In the genomic region with DNA sequence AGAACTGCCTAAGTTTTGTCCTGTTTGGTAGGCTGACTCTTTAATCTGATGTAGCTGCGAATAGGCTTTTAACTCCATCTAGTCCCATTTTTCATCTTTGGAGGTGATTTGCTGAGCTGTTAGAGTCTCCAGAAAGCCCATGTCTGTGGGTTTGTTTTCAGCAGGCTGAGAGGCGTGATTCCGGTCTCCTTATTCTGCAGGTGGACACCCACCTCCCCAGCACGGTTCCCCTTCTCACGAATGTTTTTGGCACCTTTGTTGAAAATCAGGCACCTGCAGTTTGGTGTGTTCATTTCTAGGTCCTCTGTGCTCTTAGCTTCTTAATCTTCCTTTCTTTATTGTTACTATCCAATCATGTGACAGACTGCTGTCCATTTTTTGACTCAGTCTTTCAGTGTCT, we compare ENCODE assay signal across 37 mouse cellular contexts. TPM values are rescaled to one million over a fixed set of nuclear protein-coding genes. Genes with fewer than 3 reads are reported as not detected.
"Had no signal": no experiment of that assay in that cellular context is flagged by ENCODE, and none has a peak within 500 bp of the region (broad histone marks: within the 10 kb centered on the region; RNA-seq: fewer than 3 reads in every experiment).

No protein-coding gene starts in this region.

- H3K27ac ChIP-seq: heart, embryonic 10.5 days; heart, embryonic 13.5 days; heart, embryonic 15.5 days; hindbrain, embryonic 10.5 days; hindbrain, embryonic 12.5 days; hindbrain, embryonic 13.5 days; hindbrain, embryonic 14.5 days; hindbrain, embryonic 15.5 days; hindbrain, postnatal 0 days; intestine, embryonic 15.5 days; kidney, embryonic 15.5 days; kidney, postnatal 0 days; layer of hippocampus, adult 2 months had no signal

- ATAC-seq: hindbrain, embryonic 16.5 days; hindbrain, postnatal 0 days; inflammation-experienced regulatory T-cells, adult 6 months; intestine, embryonic 15.5 days; intestine, embryonic 16.5 days; intestine, postnatal 0 days had no signal

- H3K4me1 ChIP-seq: heart, embryonic 10.5 days; heart, embryonic 12.5 days; heart, embryonic 13.5 days; heart, embryonic 15.5 days; intestine, embryonic 15.5 days had no signal

- H3K9ac ChIP-seq: heart, embryonic 12.5 days; heart, embryonic 13.5 days; heart, embryonic 15.5 days; hindbrain, embryonic 12.5 days; hindbrain, embryonic 13.5 days; hindbrain, embryonic 14.5 days; hindbrain, embryonic 15.5 days; intestine, embryonic 15.5 days; kidney, embryonic 15.5 days had no signal

- DNase-seq: heart, postnatal 10 days; heart, postnatal 14 days; heart, postnatal 36 days; heart, postnatal 4 days; kidney, adult 11 months; kidney, adult 18-20 months; kidney, adult 2 months; kidney, adult 8-10 months; kidney, adult 9 months; kidney, postnatal 10 days; kidney, postnatal 14 days; kidney, postnatal 25 days; kidney, postnatal 36 days; kidney, postnatal 4 days; layer of hippocampus, adult 9-11 months; layer of hippocampus, postnatal 36 days had no signal

- H3K4me2 ChIP-seq: heart, embryonic 11.5 days; heart, embryonic 12.5 days; heart, embryonic 13.5 days; heart, embryonic 15.5 days; hindbrain, embryonic 12.5 days; hindbrain, embryonic 13.5 days; hindbrain, embryonic 14.5 days; hindbrain, embryonic 15.5 days; intestine, embryonic 15.5 days; kidney, embryonic 15.5 days had no signal

- H3K9me3 ChIP-seq: heart, embryonic 10.5 days; heart, embryonic 12.5 days; heart, embryonic 13.5 days; heart, embryonic 15.5 days; hindbrain, embryonic 12.5 days; hindbrain, embryonic 13.5 days; hindbrain, embryonic 15.5 days; intestine, embryonic 15.5 days; kidney, embryonic 15.5 days had no signal

- H3K27me3 ChIP-seq: heart, embryonic 12.5 days; heart, embryonic 13.5 days; heart, embryonic 15.5 days; hindbrain, embryonic 12.5 days; hindbrain, embryonic 13.5 days; hindbrain, embryonic 15.5 days; intestine, embryonic 15.5 days; kidney, embryonic 15.5 days had no signal

- H3K4me3 ChIP-seq: heart, embryonic 10.5 days; heart, embryonic 12.5 days; heart, embryonic 13.5 days; heart, embryonic 15.5 days; hindbrain, embryonic 10.5 days; hindbrain, embryonic 12.5 days; hindbrain, embryonic 13.5 days; hindbrain, embryonic 15.5 days; intestine, embryonic 15.5 days; kidney, embryonic 15.5 days; layer of hippocampus, adult 2 months had no signal

- H3K36me3 ChIP-seq: heart, embryonic 10.5 days; heart, embryonic 12.5 days; heart, embryonic 13.5 days; heart, embryonic 15.5 days; hindbrain, embryonic 10.5 days; hindbrain, embryonic 12.5 days; hindbrain, embryonic 13.5 days; hindbrain, embryonic 15.5 days; intestine, embryonic 15.5 days; kidney, embryonic 15.5 days had no signal

RNA-seq across cellular contexts. Expression of gene Klf14, which starts 27.5 kb away (rescaled TPM):
- total RNA-seq: hematopoietic stem cell, adult 5-6 weeks had no signal
- polyA plus RNA-seq: inflammation-experienced regulatory T-cells, adult 6 months; kidney, adult 2 months; large intestine, adult 2 months had no signal
